Mouse (Mus musculus) CH12.LX (cell line): ENCODE measurements at regions not wholly inside any gene's neighbourhood (a gene's known extent, or its start where the extent isn't known, plus 50 kb on each side); places are given as distances from the start of the nearest gene placed in this dataset.

ENCODE experiments used
- BHLHE40 ChIP-seq: IDR thresholded peaks from 2 replicates; pipeline ENCODE4 v1.6.1; 2011; ENCODE audit warnings: mild to moderate bottlenecking, low read depth, low read length, improper control_type of control experiment
- EP300 ChIP-seq: IDR thresholded peaks from 2 replicates; pipeline ENCODE4 v1.6.1; 2011; ENCODE audit warnings: low read length, improper control_type of control experiment

DNA sequence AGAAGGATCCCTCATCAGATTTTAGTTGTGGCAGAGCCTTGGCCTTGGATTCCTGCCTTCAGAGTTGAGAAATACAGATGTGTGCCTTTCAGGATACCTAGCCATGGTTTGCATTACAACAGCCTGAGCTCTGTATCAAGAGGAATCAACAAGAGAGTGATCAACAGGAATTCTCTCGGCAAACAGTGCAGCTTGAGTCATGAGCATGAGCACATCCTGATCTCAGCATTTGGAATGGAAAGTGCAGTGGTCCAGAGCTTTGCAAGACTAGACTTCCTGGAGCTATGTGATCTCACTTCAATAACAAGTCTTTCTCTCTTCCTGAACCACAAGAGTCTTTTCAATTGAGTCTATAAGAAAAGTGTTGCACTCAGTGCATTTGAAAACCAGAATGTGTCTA is 578.2 kb upstream of the Sox11 start:
- no peak for TF ChIP-seq EP300
- TF ChIP-seq BHLHE40 = no peak
